Mouse (Mus musculus): ENCODE measurements around the gene Nck1. TPM values are rescaled to one million over a fixed set of nuclear protein-coding genes. Genes with fewer than 3 reads are reported as not detected.

Gene Nck1
- polyA plus RNA-seq, 1 experiment from 2014 or later = 46.5 TPM

DNA sequence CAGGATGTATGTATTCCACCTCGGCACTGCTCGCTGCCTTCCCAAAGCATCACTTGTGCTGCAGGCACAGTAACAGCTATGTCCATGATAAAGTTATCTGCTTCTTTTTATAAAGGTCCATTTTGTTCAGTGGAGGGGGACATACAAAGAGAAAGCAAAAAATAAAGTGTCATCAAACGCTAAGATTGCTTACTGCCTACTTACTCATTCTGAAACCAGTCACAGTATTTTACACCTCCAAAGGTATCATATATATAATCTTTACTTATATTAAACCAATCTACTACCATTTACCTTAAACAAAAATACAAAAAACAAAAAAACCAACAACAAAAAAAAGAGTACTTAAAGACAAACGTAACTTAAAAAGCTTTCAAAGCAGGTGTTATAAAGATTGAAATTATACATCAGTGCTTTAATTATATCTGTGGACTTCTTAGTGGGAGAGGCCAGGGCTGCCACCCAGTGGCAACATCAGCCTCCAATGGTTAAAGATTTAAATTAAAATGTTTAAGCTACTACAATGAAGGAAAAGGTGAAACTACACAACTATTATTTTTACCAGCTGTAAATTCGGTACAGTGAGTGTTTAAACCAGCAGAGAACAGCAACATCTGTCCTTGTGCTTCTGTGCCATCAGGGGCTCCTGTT lies 52.2 kb downstream of the Nck1 start:
- 91% methylated on average over 5 of the region's 5 CpGs for WGBS
- Histone ChIP-seq H3K27me3 (replicated peaks; ENCODE audit: control insufficient read depth, insufficient read depth, low read length) (no peaks in the 10 kb centered on the region), H3K4me3 (ENCODE audit: low read depth, low read length) (no peak overlapping the region), H3K9me3 (ENCODE audit: control insufficient read depth) (no peaks in the 10 kb centered on the region), H3K4me2 (replicated peaks; ENCODE audit: low read depth) (no peak overlapping the region), H3K27ac (ENCODE audit: low read depth, low read length) (no peak overlapping the region), H3K4me1 (replicated peaks; ENCODE audit: control insufficient read depth, insufficient read depth, low read length) (no peaks in the 10 kb centered on the region), H3K9ac (ENCODE audit: low read depth, low read length) (no peak overlapping the region), H3K36me3 (ENCODE audit: control insufficient read depth, insufficient read depth) (no peaks in the 10 kb centered on the region)
- no peak for ATAC-seq
- TF ChIP-seq CTCF (IDR thresholded peaks at IDR 0.05; ENCODE audit: low read depth) = peak; percentile 44

DNA sequence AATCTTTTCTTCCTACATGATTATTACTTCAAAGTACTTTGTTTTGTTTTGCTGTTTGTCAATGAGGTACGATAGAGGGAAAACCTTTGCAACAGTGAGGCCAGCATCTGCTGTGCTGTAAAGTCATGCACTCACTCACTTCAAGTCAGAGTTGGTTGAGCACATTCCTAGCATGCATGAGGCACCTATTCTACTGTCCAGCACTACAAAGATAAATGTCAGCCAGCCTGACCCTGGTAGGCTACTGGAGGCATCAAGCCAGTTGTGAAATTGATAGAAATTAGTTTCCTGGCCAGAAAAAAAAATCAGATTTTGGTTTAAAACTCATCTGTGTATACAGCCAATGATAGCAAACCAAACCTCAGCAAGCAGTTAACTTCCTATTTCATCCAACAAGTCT lies 54.5 kb downstream of the Nck1 start:
- no peak for TF ChIP-seq CTCF (IDR thresholded peaks at IDR 0.05; ENCODE audit: low read depth)
- H3K9ac ChIP-seq (ENCODE audit: low read depth, low read length) = no peak overlapping the region
- no peak for ATAC-seq
- H3K4me3 ChIP-seq (ENCODE audit: low read depth, low read length) = no peak overlapping the region
- 90% methylated on average over 1 of the region's 1 CpGs for WGBS
- H3K27ac ChIP-seq (ENCODE audit: low read depth, low read length) = no peak overlapping the region
- H3K27me3 ChIP-seq (replicated peaks; ENCODE audit: control insufficient read depth, insufficient read depth, low read length) = no peaks in the 10 kb centered on the region
- no peaks in the 10 kb centered on the region for H3K9me3 ChIP-seq (ENCODE audit: control insufficient read depth)
- no peak overlapping the region for H3K4me2 ChIP-seq (replicated peaks; ENCODE audit: low read depth)
- no peaks in the 10 kb centered on the region for H3K36me3 ChIP-seq (ENCODE audit: control insufficient read depth, insufficient read depth)
- 0 out of 2 replicates have a peak, but pooled peaks cover 12% of the 10 kb centered on the region for H3K4me1 ChIP-seq (replicated peaks; ENCODE audit: control insufficient read depth, insufficient read depth, low read length)

DNA sequence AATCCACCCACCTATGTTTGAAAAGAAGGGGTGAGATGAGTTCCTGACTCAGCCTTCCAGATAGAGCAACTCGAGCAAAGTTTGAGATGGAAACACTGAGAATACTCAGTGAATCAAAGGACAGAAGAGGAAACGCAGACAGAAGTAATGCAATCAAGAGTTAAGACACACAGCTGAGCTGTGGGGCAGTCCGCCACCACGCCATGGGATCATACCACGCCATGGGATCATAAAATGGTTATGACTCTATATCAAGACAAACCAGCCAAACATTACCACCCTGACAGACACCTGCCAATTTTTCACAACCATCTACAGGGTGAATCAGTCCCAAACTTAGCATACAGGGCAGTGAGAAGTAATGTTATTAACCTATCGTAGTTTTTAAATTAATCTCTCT lies 57.0 kb downstream of the Nck1 start:
- H3K9me3 ChIP-seq (ENCODE audit: control insufficient read depth) = no peaks in the 10 kb centered on the region
- H3K27me3 ChIP-seq (replicated peaks; ENCODE audit: control insufficient read depth, insufficient read depth, low read length) = no peaks in the 10 kb centered on the region
- ATAC-seq = 0 out of 2 replicates have a peak, but pooled peaks have one; percentile 22
- no peak overlapping the region for H3K4me3 ChIP-seq (ENCODE audit: low read depth, low read length)
- H3K27ac ChIP-seq (ENCODE audit: low read depth, low read length) = no peak overlapping the region
- 62% methylated on average over 6 of the region's 6 CpGs for WGBS
- H3K36me3 ChIP-seq (ENCODE audit: control insufficient read depth, insufficient read depth) = no peaks in the 10 kb centered on the region
- H3K9ac ChIP-seq (ENCODE audit: low read depth, low read length) = no peak overlapping the region
- H3K4me2 ChIP-seq (replicated peaks; ENCODE audit: low read depth) = no peak overlapping the region; the same call in 1 of the 2 replicates
- H3K4me1 ChIP-seq (replicated peaks; ENCODE audit: control insufficient read depth, insufficient read depth, low read length) = 0 out of 2 replicates have a peak, but pooled peaks cover 12% of the 10 kb centered on the region
- no peak for TF ChIP-seq CTCF (IDR thresholded peaks at IDR 0.05; ENCODE audit: low read depth)

DNA sequence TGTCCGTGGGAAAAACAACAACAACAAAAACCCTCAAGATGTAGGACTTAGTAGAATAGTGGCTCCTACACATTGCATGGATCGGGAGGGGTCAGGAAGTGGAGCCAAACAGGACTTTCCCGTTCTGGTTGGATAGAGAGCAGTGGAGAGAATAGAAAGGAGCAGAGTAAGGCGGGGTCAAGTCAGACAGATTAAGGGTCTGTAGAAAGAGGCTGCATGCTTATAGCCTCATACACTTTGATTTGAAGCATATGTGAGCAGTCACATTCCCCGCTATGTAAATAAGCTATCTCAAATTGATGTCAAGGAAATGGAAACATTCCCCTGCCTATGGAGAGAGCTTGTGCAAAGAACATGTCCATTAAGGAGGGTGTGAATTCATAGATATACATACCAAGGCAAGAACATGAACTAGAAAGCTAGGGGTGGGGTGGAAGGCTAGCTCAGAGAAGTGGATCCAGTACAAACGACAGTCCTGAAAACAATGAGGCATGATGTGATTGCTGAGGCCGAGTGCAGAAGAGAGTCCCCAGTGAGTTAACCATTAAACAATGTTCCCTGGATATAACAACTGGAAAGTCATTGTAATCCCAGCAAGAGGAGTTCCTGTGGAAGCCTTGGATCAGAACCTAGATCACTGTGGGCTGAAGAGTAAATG lies 57.7 kb downstream of the Nck1 start:
- H3K27ac ChIP-seq (ENCODE audit: low read depth, low read length) = no peak overlapping the region

DNA sequence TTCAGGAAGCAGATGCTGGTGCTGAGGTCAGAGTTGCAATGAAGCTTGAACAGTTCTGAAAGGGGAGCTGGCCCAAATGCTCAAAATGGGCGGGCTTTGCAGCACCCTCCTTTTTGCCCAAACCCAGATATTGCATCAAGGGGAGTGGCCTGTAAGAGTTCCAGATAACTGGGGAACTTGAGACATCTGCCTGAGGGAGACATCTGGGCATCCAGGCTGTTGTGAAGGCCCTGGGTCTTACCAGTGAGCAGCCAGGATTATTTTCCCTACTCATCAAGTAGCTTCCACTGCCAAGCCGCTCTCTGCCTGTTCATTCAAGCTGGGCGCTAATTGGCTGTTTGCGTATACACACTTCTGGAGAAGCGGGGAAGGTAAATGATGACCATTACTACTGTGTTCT lies 59.5 kb downstream of the Nck1 start, which contains the start of gene Il20rb:
TSS of gene Il20rb (minus strand) at position 358 of the 400 bp plus-strand sequence.
- TF ChIP-seq CTCF (IDR thresholded peaks at IDR 0.05; ENCODE audit: low read depth) = no peak
- H3K4me3 ChIP-seq (ENCODE audit: low read depth, low read length) = no peak within 1 kb of the TSS
- H3K27ac ChIP-seq (ENCODE audit: low read depth, low read length) = no peak within 1 kb of the TSS
- H3K36me3 ChIP-seq (ENCODE audit: control insufficient read depth, insufficient read depth) = 0 out of 2 replicates have a peak, but pooled peaks cover 3% of the 10 kb centered on the region
- WGBS = 94% methylated on average over 5 of the region's 5 CpGs
- no peak within 1 kb of the TSS for H3K9ac ChIP-seq (ENCODE audit: low read depth, low read length)
- H3K9me3 ChIP-seq (ENCODE audit: control insufficient read depth) = no peaks in the 10 kb centered on the region
- ATAC-seq = no peak
- no peaks in the 10 kb centered on the region for H3K27me3 ChIP-seq (replicated peaks; ENCODE audit: control insufficient read depth, insufficient read depth, low read length)
- H3K4me2 ChIP-seq (replicated peaks; ENCODE audit: low read depth) = no peak within 1 kb of the TSS
- 0 out of 2 replicates have a peak, but pooled peaks cover 12% of the 10 kb centered on the region for H3K4me1 ChIP-seq (replicated peaks; ENCODE audit: control insufficient read depth, insufficient read depth, low read length)

More for the DNA sequence above, 57.7 kb downstream of the Nck1 start:
- Histone ChIP-seq H3K4me1 (replicated peaks; ENCODE audit: control insufficient read depth, insufficient read depth, low read length) (0 out of 2 replicates have a peak, but pooled peaks cover 12% of the 10 kb centered on the region), H3K9me3 (ENCODE audit: control insufficient read depth) (no peaks in the 10 kb centered on the region), H3K36me3 (ENCODE audit: control insufficient read depth, insufficient read depth) (0 out of 2 replicates have a peak, but pooled peaks cover 3% of the 10 kb centered on the region), H3K27me3 (replicated peaks; ENCODE audit: control insufficient read depth, insufficient read depth, low read length) (no peaks in the 10 kb centered on the region), H3K4me2 (replicated peaks; ENCODE audit: low read depth) (peak overlapping the region; percentile 13; the same call in 1 of the 2 replicates), H3K4me3 (ENCODE audit: low read depth, low read length) (no peak overlapping the region), H3K9ac (ENCODE audit: low read depth, low read length) (no peak overlapping the region)
- 40% methylated on average over 7 of the region's 7 CpGs for whole genome bisulfite sequencing
- TF ChIP-seq CTCF (IDR thresholded peaks at IDR 0.05; ENCODE audit: low read depth) = no peak
- ATAC-seq = 0 out of 2 replicates have a peak, but pooled peaks have one; percentile 54

DNA sequence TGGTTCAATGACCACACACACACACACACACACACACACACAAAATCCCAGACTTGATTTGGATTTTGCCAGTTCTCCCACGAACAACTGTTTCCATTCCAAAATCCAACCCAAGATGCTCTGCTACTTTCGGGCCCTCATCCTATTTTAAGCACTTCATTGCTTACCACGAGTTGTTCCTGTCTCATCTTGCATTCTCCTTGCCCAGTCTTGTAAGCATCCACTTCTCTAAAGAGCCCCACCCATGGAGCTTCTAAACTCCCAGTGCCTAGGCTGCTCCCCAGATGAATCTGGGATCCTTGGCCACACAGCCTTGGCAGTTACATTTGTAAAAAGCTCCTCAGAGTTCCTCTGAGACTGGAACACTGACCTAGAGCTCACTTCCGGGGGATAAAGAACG lies 62.6 kb downstream of the Nck1 start:
- 81% methylated on average over 5 of the region's 5 CpGs for WGBS
- Histone ChIP-seq H3K4me3 (ENCODE audit: low read depth, low read length) (no peak overlapping the region), H3K27ac (ENCODE audit: low read depth, low read length) (no peak overlapping the region), H3K4me1 (replicated peaks; ENCODE audit: control insufficient read depth, insufficient read depth, low read length) (0 out of 2 replicates have a peak, but pooled peaks cover 8% of the 10 kb centered on the region), H3K9me3 (ENCODE audit: control insufficient read depth) (no peaks in the 10 kb centered on the region), H3K36me3 (ENCODE audit: control insufficient read depth, insufficient read depth) (0 out of 2 replicates have a peak, but pooled peaks cover 3% of the 10 kb centered on the region), H3K4me2 (replicated peaks; ENCODE audit: low read depth) (no peak overlapping the region), H3K27me3 (replicated peaks; ENCODE audit: control insufficient read depth, insufficient read depth, low read length) (no peaks in the 10 kb centered on the region), H3K9ac (ENCODE audit: low read depth, low read length) (no peak overlapping the region)
- no peak for TF ChIP-seq CTCF (IDR thresholded peaks at IDR 0.05; ENCODE audit: low read depth)
- ATAC-seq = no peak
